Mouse (Mus musculus): ENCODE data around the gene Slc35f4.

Gene Slc35f4

GRCm38 (mm10) chr14:49277642-49278041, 248.2 kb downstream of the Slc35f4 start:
- DNase-seq, result no peak

- DNase-seq, result no peak
These were observed 250.5 kb downstream of the Slc35f4 start for GRCm38 (mm10) chr14:49275376-49275775.

- DNase-seq, result no peak
These were observed 260.4 kb downstream of the Slc35f4 start for GRCm38 (mm10) chr14:49265286-49266002.
